Mouse (Mus musculus) lung, embryonic 14.5 days (tissue): ENCODE measurements around the gene Sike1. TPM values are rescaled to one million over a fixed set of nuclear protein-coding genes. Genes with fewer than 3 reads are reported as not detected.
A peak's percentile ranks its signal among the peaks of the same experiment; 100 is the strongest.

Source experiments
- ATAC-seq: fragments of 200-750 bp; cut with Nextera tagmentation; 2 replicates; pipeline ENCODE4 v1.8.0; 2017; ENCODE audit warnings: mild to moderate bottlenecking, moderate TSS enrichment, moderate library complexity; ENCODE audit not compliant: insufficient read depth
- DNase-seq: peaks from one replicate; pipeline ENCODE4 v3.0.0-alpha.2; 2015
- H3K27ac ChIP-seq: fragments of 300-500 bp; sonication (generic); 2 replicates; pipeline ENCODE4 v1.5.1; 2014; ENCODE audit warnings: low read depth, mild to moderate bottlenecking, moderate library complexity
- H3K27me3 ChIP-seq: fragments of 300-500 bp; sonication (generic); 2 replicates; pipeline ENCODE4 v1.6.1; 2014; ENCODE audit warnings: low read length, control low read depth; ENCODE audit not compliant: insufficient read depth
- H3K36me3 ChIP-seq: fragments of 300-500 bp; sonication (generic); 2 replicates; pipeline ENCODE4 v1.6.1; 2014; ENCODE audit warnings: control low read depth; ENCODE audit not compliant: insufficient read depth
- H3K4me1 ChIP-seq: fragments of 300-500 bp; sonication (generic); 2 replicates; pipeline ENCODE4 v1.6.1; 2014; ENCODE audit warnings: antibody characterized with exemption, control low read depth; ENCODE audit not compliant: insufficient read depth
- H3K4me2 ChIP-seq: fragments of 300-500 bp; sonication (generic); 2 replicates; pipeline ENCODE4 v1.6.1; 2014; ENCODE audit warnings: mild to moderate bottlenecking
- H3K4me3 ChIP-seq: fragments of 300-500 bp; sonication (generic); 2 replicates; pipeline ENCODE4 v1.5.1; 2014; ENCODE audit warnings: low read depth, low read length
- H3K9ac ChIP-seq: fragments of 300-500 bp; sonication (generic); 2 replicates; pipeline ENCODE4 v1.6.1; 2014
- H3K9me3 ChIP-seq: fragments of 300-500 bp; sonication (generic); 2 replicates; pipeline ENCODE4 v1.6.1; 2016; ENCODE audit warnings: low read depth, low read length, control low read depth
- CTCF ChIP-seq: IDR thresholded peaks from 2 replicates; pipeline ENCODE4 v1.5.1; 2016; ENCODE audit warnings: antibody characterized with exemption, low read depth
- WGBS: fragments of 180-500 bp; shearing (Covaris S2); extraction: QIAGEN DNeasy Blood & Tissue Kit; methylation state at CpG from one replicate; pipeline ENCODE4 v1.1.7; 2014; 5-methylcytosine and 5-hydroxymethylcytosine counted together
- polyA plus RNA-seq: library from polyadenylated mRNA; unstranded; fragments of >200 nt; fragmentation: Nextera tagmentation; extraction: Ambion mirVana; gene quantifications from 2 replicates; pipeline ENCODE4 v1.2.1, GENCODE M21; 2014

Gene Sike1
- 63.9 and 68.6 TPM in 2 replicates for polyA plus RNA-seq

DNA sequence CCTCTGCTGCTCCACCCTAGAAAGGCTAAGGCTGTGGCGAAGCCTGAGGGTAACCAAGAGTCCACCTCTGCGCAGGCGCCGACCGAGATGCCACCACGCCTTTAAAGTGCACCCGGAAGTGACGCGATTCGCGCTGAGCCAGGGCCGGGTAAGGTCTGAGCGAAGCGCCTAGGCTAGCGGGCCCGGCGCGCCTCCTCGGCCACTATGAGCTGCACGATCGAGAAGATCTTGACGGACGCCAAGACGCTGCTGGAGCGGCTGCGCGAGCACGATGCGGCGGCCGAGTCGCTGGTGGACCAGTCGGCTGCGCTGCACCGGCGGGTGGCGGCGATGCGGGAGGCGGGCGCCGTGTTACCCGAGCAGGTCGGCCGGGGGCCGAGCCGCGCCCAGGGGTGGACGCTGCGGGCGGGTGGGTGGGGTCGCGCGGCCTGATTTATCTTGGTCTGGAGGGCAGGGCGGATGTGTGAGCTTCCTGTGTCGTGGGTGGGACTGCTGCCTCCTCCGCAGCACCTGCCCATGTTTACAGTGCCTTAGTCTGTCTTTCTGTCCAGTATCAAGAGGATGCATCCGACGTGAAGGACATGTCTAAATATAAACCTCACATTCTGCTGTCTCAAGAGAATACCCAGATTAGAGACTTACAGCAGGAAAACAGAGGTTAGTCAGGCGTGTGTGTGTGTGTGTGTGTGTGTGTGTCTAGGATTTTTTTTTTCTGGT is at the start of gene Sike1:
Sike1 (plus strand) TSS at position 104 of the 717 bp plus-strand sequence.
- H3K9me3 ChIP-seq: no peaks in the 10 kb centered on the region
- peaks cover 31% of the 10 kb centered on the region for H3K36me3 ChIP-seq
- H3K27me3 ChIP-seq: no peaks in the 10 kb centered on the region
- peak within 1 kb of the TSS; percentile 71 for H3K4me2 ChIP-seq
- peak within 1 kb of the TSS; percentile 89 for H3K27ac ChIP-seq
- H3K4me3 ChIP-seq: peak within 1 kb of the TSS; percentile 70
- DNase-seq (peak; percentile 95), ATAC-seq (peak; percentile 98)
- H3K4me1 ChIP-seq: no peaks in the 10 kb centered on the region
- TF ChIP-seq CTCF: no peak
- peak within 1 kb of the TSS; percentile 78 for H3K9ac ChIP-seq
- under 1% methylated on average over 60 of the region's 60 CpGs for WGBS

DNA sequence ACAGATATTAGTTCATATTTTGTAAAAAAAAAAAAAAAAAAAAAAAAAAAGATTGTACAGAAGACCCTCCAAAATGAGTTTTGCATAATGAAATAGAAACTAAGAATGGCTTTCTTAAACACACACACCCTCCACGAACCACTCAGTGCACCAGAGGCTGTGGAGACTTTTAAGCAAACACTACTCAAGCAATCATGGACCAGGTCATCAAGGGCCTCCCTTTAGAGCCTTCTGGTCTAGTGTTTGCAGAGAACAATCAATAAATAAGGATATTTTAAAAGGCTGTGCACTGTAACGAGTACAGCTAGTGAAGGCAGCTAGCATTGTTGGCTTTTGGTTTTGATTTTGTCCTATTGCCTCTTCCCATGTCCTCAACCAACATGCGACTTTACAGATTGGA is 49.2 kb upstream of the Sike1 start:
- Histone ChIP-seq H3K9me3 (no peaks in the 10 kb centered on the region), H3K4me2 (0 out of 2 replicates have a peak overlapping the region, but pooled peaks have one; percentile 12), H3K4me1 (no peaks in the 10 kb centered on the region), H3K27me3 (no peaks in the 10 kb centered on the region), H3K27ac (no peak overlapping the region), H3K36me3 (no peaks in the 10 kb centered on the region), H3K4me3 (no peak overlapping the region), H3K9ac (no peak overlapping the region)
- ATAC-seq (no peak), DNase-seq (no peak)
- no peak for TF ChIP-seq CTCF
- WGBS: 68% methylated on average over 3 of the region's 3 CpGs

DNA sequence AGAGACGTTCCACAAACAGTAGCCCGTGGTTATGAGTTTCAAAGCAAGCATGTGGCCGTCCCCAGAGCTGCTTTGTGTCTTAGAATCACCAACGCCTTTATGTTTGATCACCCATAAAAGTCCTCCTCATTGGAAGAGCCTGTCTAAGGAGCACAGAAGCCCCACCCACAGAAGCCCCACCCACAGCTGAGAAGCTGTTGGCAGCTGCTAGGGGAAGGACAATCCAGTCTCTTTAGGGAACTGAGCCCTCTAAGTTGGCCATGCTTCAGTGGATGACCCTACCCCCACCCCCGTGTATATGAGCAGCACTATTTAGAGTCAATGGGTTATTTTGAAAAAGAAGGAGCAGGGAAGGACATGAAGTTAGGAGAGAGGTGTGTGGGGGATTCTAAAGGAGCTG is 48.6 kb upstream of the Sike1 start:
- DNase-seq: no peak
- Histone ChIP-seq H3K9me3 (no peaks in the 10 kb centered on the region), H3K4me1 (no peaks in the 10 kb centered on the region), H3K27me3 (no peaks in the 10 kb centered on the region), H3K36me3 (no peaks in the 10 kb centered on the region), H3K27ac (no peak overlapping the region), H3K9ac (no peak overlapping the region), H3K4me2 (0 out of 2 replicates have a peak overlapping the region, but pooled peaks have one; percentile 12), H3K4me3 (no peak overlapping the region)
- WGBS: 45% methylated on average over 5 of the region's 5 CpGs
- TF ChIP-seq CTCF: no peak
- peak; percentile 47; the same call in 1 of the 2 replicates for ATAC-seq

DNA sequence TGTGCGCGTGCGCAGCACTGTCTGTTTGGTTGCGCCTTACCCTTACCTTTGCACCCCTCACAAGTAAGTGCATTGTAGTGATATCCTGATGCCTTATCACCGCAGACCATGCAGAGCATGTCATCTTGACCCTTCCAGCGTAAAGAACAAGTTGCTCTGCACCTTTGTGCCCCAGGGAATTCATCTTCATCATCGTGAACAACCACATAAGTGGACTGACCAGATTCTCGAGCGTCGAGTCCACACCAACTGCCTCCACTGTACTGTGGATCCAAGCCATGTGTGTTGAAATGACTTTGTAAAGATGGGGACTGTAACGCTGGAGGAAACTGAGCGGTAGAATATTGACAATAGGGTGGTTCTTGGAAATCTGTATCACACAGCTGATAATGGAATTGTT is 41.0 kb upstream of the Sike1 start:
- no peak overlapping the region for H3K4me2 ChIP-seq
- no peaks in the 10 kb centered on the region for H3K27me3 ChIP-seq
- H3K36me3 ChIP-seq: no peaks in the 10 kb centered on the region
- DNase-seq (no peak), ATAC-seq (no peak)
- no peaks in the 10 kb centered on the region for H3K9me3 ChIP-seq
- H3K4me1 ChIP-seq: no peaks in the 10 kb centered on the region
- H3K27ac ChIP-seq: no peak overlapping the region
- H3K9ac ChIP-seq: no peak overlapping the region
- no peak for TF ChIP-seq CTCF
- no peak overlapping the region for H3K4me3 ChIP-seq
- 75% methylated on average over 12 of the region's 12 CpGs for WGBS

DNA sequence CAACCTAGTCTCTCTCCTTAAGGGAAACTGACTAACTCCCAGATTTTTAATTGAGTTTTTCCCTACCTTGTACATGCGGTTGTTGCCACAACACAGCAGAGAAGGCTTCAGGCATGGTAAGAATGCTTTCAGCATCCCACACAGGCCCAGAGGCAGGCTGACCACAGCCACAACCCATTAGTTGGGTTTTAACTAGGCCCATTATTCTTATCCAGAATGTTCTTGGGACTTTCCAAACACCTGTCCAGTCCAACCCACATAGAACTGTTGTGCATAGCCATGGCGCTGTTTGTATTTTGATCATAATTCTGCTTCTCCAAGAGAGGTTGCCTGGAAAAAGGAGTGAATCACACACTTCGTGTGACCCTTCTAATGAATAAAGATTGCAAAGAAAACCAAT is 40.4 kb upstream of the Sike1 start:
- Histone ChIP-seq H3K4me3 (no peak overlapping the region), H3K36me3 (no peaks in the 10 kb centered on the region), H3K4me1 (no peaks in the 10 kb centered on the region), H3K4me2 (no peak overlapping the region), H3K9me3 (no peaks in the 10 kb centered on the region), H3K9ac (no peak overlapping the region), H3K27me3 (no peaks in the 10 kb centered on the region), H3K27ac (no peak overlapping the region)
- TF ChIP-seq CTCF: no peak
- DNase-seq: no peak
- no peak for ATAC-seq
- WGBS: 91% methylated on average over 3 of the region's 3 CpGs

DNA sequence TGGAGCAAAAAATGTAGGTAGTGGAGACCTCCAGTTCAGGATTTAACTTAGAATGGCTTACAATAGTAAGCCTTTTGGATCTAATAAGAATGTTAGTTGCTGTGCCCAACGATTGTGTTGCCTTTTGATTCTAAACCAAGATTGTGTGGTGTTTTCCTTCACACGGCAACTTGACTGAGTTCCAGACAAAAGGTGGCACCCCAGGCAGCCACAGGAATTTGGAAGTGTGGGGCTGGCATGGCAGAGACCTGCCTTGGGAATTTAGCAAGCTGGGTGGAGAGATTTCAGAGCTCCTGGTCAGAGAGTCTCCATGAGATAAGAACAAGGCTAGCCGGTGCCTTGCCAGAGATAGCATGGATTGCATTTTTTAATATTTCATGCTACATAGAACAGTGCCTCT is 39.9 kb upstream of the Sike1 start:
- Histone ChIP-seq H3K4me1 (no peaks in the 10 kb centered on the region), H3K9me3 (no peaks in the 10 kb centered on the region), H3K4me3 (no peak overlapping the region), H3K4me2 (no peak overlapping the region), H3K36me3 (no peaks in the 10 kb centered on the region), H3K9ac (no peak overlapping the region), H3K27ac (no peak overlapping the region), H3K27me3 (no peaks in the 10 kb centered on the region)
- 58% methylated on average over 3 of the region's 3 CpGs for WGBS
- no peak for TF ChIP-seq CTCF
- ATAC-seq: no peak
- DNase-seq: no peak

DNA sequence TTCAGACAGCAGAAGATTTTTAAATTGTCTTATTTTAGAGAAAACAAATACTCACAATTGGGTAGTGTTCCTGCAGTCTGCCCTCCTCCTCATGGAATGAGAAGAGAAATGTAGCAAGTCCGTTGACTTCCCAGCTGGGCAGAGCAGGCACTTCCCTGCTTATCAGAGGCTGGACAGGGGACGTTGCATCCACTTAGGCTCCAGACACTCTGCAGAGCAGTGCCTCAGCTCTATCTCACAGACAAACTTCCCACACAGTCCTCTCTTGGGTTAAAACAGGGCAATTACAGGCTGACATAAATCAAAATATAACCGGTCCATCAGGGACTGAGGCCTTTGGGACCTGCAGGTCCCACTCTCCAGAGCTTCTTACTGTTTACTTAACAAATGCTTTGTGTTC is 31.5 kb upstream of the Sike1 start, which contains the start of gene Nr1h5:
Nr1h5 (minus strand) TSS at position 101 of the 400 bp plus-strand sequence.
- DNase-seq (no peak), ATAC-seq (no peak)
- Histone ChIP-seq H3K4me2 (no peak within 1 kb of the TSS), H3K27me3 (no peaks in the 10 kb centered on the region), H3K36me3 (no peaks in the 10 kb centered on the region), H3K4me3 (no peak within 1 kb of the TSS), H3K27ac (no peak within 1 kb of the TSS), H3K9me3 (no peaks in the 10 kb centered on the region), H3K4me1 (no peaks in the 10 kb centered on the region), H3K9ac (no peak within 1 kb of the TSS)
- WGBS: 14% methylated on average over 3 of the region's 3 CpGs
- no peak for TF ChIP-seq CTCF
